Mouse (Mus musculus): ENCODE measurements at regions not wholly inside any gene's neighbourhood (a gene's known extent, or its start where the extent isn't known, plus 50 kb on each side); places are given as distances from the start of the nearest gene placed in this dataset.
A peak's percentile ranks its signal among the peaks of the same experiment; 100 is the strongest.

- ATAC-seq (ENCODE audit: extremely low read depth, insufficient number of reproducible peaks, low FRiP score, low TSS enrichment) = no peak
- H3K36me3 ChIP-seq = no peaks in the 10 kb centered on the region
- H3K27me3 ChIP-seq (replicated peaks) = no peaks in the 10 kb centered on the region; the same call in 1 of the 2 replicates
- no peak overlapping the region for H3K4me2 ChIP-seq
- no peaks in the 10 kb centered on the region for H3K4me1 ChIP-seq
- H3K27ac ChIP-seq (replicated peaks) = no peak overlapping the region
- no peak overlapping the region for H3K4me3 ChIP-seq
- no peak overlapping the region for H3K9ac ChIP-seq
- H3K9me3 ChIP-seq = peaks cover 2% of the 10 kb centered on the region; the same call in 1 of the 2 replicates
- WGBS = 72% methylated on average over 4 of the region's 4 CpGs
These were observed 503.9 kb upstream of the Tmem132c start for GRCm38 (mm10) chr5:126737681-126738080.

GRCm38 (mm10) chr5:126740861-126741410 lies 500.7 kb upstream of the Tmem132c start:
- Histone ChIP-seq H3K27ac (replicated peaks) (no peak overlapping the region), H3K36me3 (no peaks in the 10 kb centered on the region), H3K27me3 (replicated peaks) (no peaks in the 10 kb centered on the region), H3K4me2 (no peak overlapping the region), H3K9me3 (peaks cover 6% of the 10 kb centered on the region), H3K4me3 (no peak overlapping the region), H3K9ac (no peak overlapping the region), H3K4me1 (no peaks in the 10 kb centered on the region)
- no peak for ATAC-seq (ENCODE audit: extremely low read depth, insufficient number of reproducible peaks, low FRiP score, low TSS enrichment)
- 59% methylated on average over 10 of the region's 10 CpGs for WGBS

GRCm38 (mm10) chr5:126755107-126755506 lies 486.5 kb upstream of the Tmem132c start:
- no peaks in the 10 kb centered on the region for H3K27me3 ChIP-seq (replicated peaks)
- no peak overlapping the region for H3K4me2 ChIP-seq
- no peak for ATAC-seq (ENCODE audit: extremely low read depth, insufficient number of reproducible peaks, low FRiP score, low TSS enrichment)
- whole genome bisulfite sequencing = 20% methylated on average over 1 of the region's 1 CpGs
- no peaks in the 10 kb centered on the region for H3K9me3 ChIP-seq
- no peaks in the 10 kb centered on the region for H3K36me3 ChIP-seq
- H3K9ac ChIP-seq = no peak overlapping the region
- H3K27ac ChIP-seq (replicated peaks) = no peak overlapping the region
- H3K4me3 ChIP-seq = no peak overlapping the region
- no peaks in the 10 kb centered on the region for H3K4me1 ChIP-seq

GRCm38 (mm10) chr5:126765037-126765707 lies 476.4 kb upstream of the Tmem132c start:
- no peak overlapping the region for H3K4me3 ChIP-seq
- no peak for ATAC-seq (ENCODE audit: extremely low read depth, insufficient number of reproducible peaks, low FRiP score, low TSS enrichment)
- 0 out of 2 replicates have a peak, but pooled peaks cover 8% of the 10 kb centered on the region for H3K9me3 ChIP-seq
- peaks cover 3% of the 10 kb centered on the region; the same call in 1 of the 2 replicates for H3K4me1 ChIP-seq
- H3K4me2 ChIP-seq = no peak overlapping the region
- peaks cover 12% of the 10 kb centered on the region for H3K27me3 ChIP-seq (replicated peaks)
- H3K27ac ChIP-seq (replicated peaks) = no peak overlapping the region
- WGBS = 11% methylated on average over 4 of the region's 4 CpGs
- no peak overlapping the region for H3K9ac ChIP-seq
- no peaks in the 10 kb centered on the region for H3K36me3 ChIP-seq

GRCm38 (mm10) chr5:126769031-126769430 lies 472.6 kb upstream of the Tmem132c start:
- WGBS = 32% methylated on average over 11 of the region's 11 CpGs

DNA sequence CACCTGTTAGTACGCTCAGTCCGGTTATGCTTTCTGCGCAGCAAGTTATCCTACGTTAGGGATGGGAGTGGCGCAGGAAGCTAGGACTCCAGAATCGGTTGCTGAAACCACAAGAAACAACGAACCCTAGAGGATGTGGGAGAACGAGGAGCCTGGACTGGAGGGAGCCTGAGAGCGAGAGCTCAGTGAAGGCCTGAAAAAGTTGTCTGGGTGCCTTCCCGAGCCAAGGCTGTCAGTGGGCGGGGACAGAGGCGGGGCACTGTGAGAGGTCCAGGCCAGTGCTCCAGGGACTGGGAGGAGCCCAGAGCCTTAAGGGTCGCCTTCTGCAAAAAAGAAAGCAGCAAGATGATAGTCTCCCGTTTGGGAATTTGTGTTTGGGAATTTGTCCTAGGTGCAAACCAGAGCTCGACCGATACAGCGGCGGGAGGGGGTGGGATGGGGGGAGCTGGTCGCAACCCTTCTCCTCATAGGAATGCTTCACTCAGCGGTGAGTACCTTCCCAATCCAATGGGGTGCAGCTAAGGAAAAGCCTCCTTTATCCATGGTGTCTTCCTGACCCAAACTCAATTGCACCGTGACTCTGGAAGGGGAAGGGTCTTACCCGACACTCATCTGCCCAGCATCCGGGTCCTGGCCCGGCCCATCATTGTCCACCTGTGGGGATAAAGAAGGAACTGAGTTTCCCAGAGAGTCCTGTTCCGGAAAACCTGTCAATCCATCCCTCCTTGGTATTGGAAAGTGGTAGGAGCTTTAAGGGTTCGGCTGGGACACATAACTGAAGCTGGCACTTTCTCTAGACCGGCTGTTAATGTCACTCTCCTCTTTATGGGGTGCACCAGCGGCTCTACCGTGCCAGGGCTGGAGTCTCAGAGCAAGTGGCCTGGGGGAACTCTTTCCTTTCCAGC lies 453.6 kb upstream of the Tmem132c start:
- no peak for ATAC-seq (ENCODE audit: extremely low read depth, insufficient number of reproducible peaks, low FRiP score, low TSS enrichment)
- WGBS = 7% methylated on average over 29 of the region's 29 CpGs
- Histone ChIP-seq H3K9me3 (0 out of 2 replicates have a peak, but pooled peaks cover 2% of the 10 kb centered on the region), H3K27me3 (replicated peaks) (peaks cover 13% of the 10 kb centered on the region; the same call in 1 of the 2 replicates), H3K9ac (peak overlapping the region; percentile 71), H3K4me3 (peak overlapping the region; percentile 49), H3K36me3 (no peaks in the 10 kb centered on the region), H3K4me1 (0 out of 2 replicates have a peak, but pooled peaks cover 3% of the 10 kb centered on the region), H3K27ac (replicated peaks) (no peak overlapping the region), H3K4me2 (peak overlapping the region; percentile 69)

More at GRCm38 (mm10) chr5:126769031-126769430, 472.6 kb upstream of the Tmem132c start:
- Histone ChIP-seq H3K4me1 (peaks cover 3% of the 10 kb centered on the region; the same call in 1 of the 2 replicates), H3K9ac (no peak overlapping the region), H3K9me3 (no peaks in the 10 kb centered on the region), H3K4me3 (no peak overlapping the region), H3K27me3 (replicated peaks) (peaks cover 14% of the 10 kb centered on the region), H3K4me2 (no peak overlapping the region), H3K27ac (replicated peaks) (no peak overlapping the region), H3K36me3 (no peaks in the 10 kb centered on the region)
- no peak for ATAC-seq (ENCODE audit: extremely low read depth, insufficient number of reproducible peaks, low FRiP score, low TSS enrichment)

GRCm38 (mm10) chr5:126799698-126800279 lies 441.8 kb upstream of the Tmem132c start:
- Histone ChIP-seq H3K4me3 (no peak overlapping the region), H3K4me2 (no peak overlapping the region), H3K9me3 (peaks cover 4% of the 10 kb centered on the region; the same call in 1 of the 2 replicates), H3K9ac (no peak overlapping the region), H3K27me3 (replicated peaks) (no peaks in the 10 kb centered on the region), H3K4me1 (no peaks in the 10 kb centered on the region), H3K36me3 (no peaks in the 10 kb centered on the region), H3K27ac (replicated peaks) (no peak overlapping the region)
- no peak for ATAC-seq (ENCODE audit: extremely low read depth, insufficient number of reproducible peaks, low FRiP score, low TSS enrichment)
- whole genome bisulfite sequencing = 79% methylated on average over 8 of the region's 8 CpGs

- Histone ChIP-seq H3K27ac (replicated peaks) (no peak overlapping the region), H3K4me3 (no peak overlapping the region), H3K9me3 (0 out of 2 replicates have a peak, but pooled peaks cover 4% of the 10 kb centered on the region), H3K9ac (no peak overlapping the region), H3K4me2 (no peak overlapping the region), H3K36me3 (no peaks in the 10 kb centered on the region), H3K27me3 (replicated peaks) (no peaks in the 10 kb centered on the region), H3K4me1 (no peaks in the 10 kb centered on the region)
- ATAC-seq (ENCODE audit: extremely low read depth, insufficient number of reproducible peaks, low FRiP score, low TSS enrichment) = no peak
These were observed 435.0 kb upstream of the Tmem132c start for GRCm38 (mm10) chr5:126806656-126807055.

- Histone ChIP-seq H3K4me1 (no peaks in the 10 kb centered on the region), H3K9ac (no peak overlapping the region), H3K36me3 (no peaks in the 10 kb centered on the region), H3K4me2 (no peak overlapping the region), H3K9me3 (peaks cover 14% of the 10 kb centered on the region; the same call in 1 of the 2 replicates), H3K4me3 (no peak overlapping the region), H3K27me3 (replicated peaks) (no peaks in the 10 kb centered on the region), H3K27ac (replicated peaks) (no peak overlapping the region)
- no peak for ATAC-seq (ENCODE audit: extremely low read depth, insufficient number of reproducible peaks, low FRiP score, low TSS enrichment)
These were observed 425.5 kb upstream of the Tmem132c start for GRCm38 (mm10) chr5:126816069-126816468.

DNA sequence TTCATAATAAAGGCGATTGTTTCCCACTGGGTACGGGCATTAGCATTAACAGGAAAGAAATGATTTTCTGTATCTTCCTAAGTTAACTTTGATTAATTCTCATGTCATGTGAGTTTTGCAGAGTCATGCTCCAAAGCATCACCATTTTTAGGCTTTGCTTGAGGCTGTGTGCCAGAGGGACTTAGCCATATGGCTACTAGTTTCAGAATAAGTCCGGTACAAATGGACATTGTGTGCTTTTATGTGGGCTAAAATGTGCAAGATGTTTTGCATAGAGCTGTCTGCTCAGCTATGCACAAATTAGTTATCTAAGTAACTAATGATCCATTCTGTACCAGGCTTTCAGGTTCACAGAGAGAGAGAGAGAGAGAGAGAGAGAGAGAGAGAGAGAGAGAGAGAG lies 406.2 kb upstream of the Tmem132c start:
- WGBS = 83% methylated on average over 3 of the region's 3 CpGs
- no peak for ATAC-seq (ENCODE audit: extremely low read depth, insufficient number of reproducible peaks, low FRiP score, low TSS enrichment)
- no peaks in the 10 kb centered on the region for H3K4me1 ChIP-seq
- no peak overlapping the region for H3K27ac ChIP-seq (replicated peaks)
- no peak overlapping the region for H3K9ac ChIP-seq
- no peaks in the 10 kb centered on the region for H3K36me3 ChIP-seq
- H3K9me3 ChIP-seq = no peaks in the 10 kb centered on the region
- no peaks in the 10 kb centered on the region for H3K27me3 ChIP-seq (replicated peaks)
- H3K4me2 ChIP-seq = no peak overlapping the region
- H3K4me3 ChIP-seq = no peak overlapping the region

DNA sequence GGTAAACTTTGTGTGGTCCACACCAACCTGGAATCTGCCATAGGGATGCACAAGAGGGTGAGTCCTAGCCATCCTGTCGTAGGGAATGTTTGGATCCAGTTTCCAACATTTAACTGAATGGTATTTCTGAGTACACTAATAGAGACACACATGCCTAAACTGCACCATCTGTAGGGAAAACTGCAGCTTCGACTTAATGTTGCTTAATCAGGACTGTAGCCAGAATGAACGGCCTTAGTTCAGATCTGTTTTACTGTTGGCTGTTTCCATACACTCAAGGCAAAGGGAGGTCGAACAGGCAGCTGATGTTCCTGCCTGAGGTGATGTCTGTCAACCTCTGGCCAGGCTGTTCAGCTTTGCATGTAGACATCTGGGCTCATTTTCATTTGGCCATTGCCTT lies 399.0 kb upstream of the Tmem132c start:
- ATAC-seq (ENCODE audit: extremely low read depth, insufficient number of reproducible peaks, low FRiP score, low TSS enrichment) = no peak
- 64% methylated on average over 4 of the region's 4 CpGs for WGBS
- no peaks in the 10 kb centered on the region for H3K9me3 ChIP-seq

More for the DNA sequence above, 399.0 kb upstream of the Tmem132c start:
- Histone ChIP-seq H3K4me1 (no peaks in the 10 kb centered on the region), H3K27me3 (replicated peaks) (no peaks in the 10 kb centered on the region), H3K27ac (replicated peaks) (no peak overlapping the region), H3K4me3 (no peak overlapping the region), H3K36me3 (no peaks in the 10 kb centered on the region), H3K9ac (no peak overlapping the region), H3K4me2 (no peak overlapping the region)
